Mouse (Mus musculus) retina, embryonic 14.5 days (tissue): ENCODE measurements at regions not wholly inside any gene's neighbourhood (a gene's known extent, or its start where the extent isn't known, plus 50 kb on each side); places are given as distances from the start of the nearest gene placed in this dataset.
"Not testable (repeated sequence)": the region's sequence is repeated elsewhere in the genome, so short reads cannot be mapped to it uniquely, and the experiment has no call there.

Experiments
- DNase-seq: peaks from one replicate; pipeline ENCODE4 v3.0.0-alpha.2; 2015; ENCODE audit warnings: low spot score

GRCm38 (mm10) chr2:162867516-162868029 lies 63.8 kb upstream of the Srsf6 start:
- DNase-seq: peak; percentile 12

- no peak for DNase-seq
These were observed 64.6 kb upstream of the Srsf6 start for GRCm38 (mm10) chr2:162866613-162867314.

- DNase-seq: no peak
These were observed 66.8 kb upstream of the Srsf6 start for GRCm38 (mm10) chr2:162864571-162864970.

GRCm38 (mm10) chr2:162854606-162855005 lies 76.7 kb upstream of the Srsf6 start:
- no peak for DNase-seq

GRCm38 (mm10) chr2:162853576-162853975 lies 77.8 kb upstream of the Srsf6 start:
- DNase-seq: no peak

- not testable (repeated sequence) for DNase-seq
These were observed 89.6 kb upstream of the Srsf6 start for GRCm38 (mm10) chr2:162841761-162842160.

- no peak for DNase-seq
These were observed 93.6 kb upstream of the Srsf6 start for GRCm38 (mm10) chr2:162837776-162838175.

GRCm38 (mm10) chr2:162833741-162834140 lies 97.6 kb upstream of the Srsf6 start:
- peak; percentile 75 for DNase-seq

- DNase-seq: no peak
These were observed 112.5 kb upstream of the Srsf6 start for GRCm38 (mm10) chr2:162818787-162819186.

GRCm38 (mm10) chr2:162814205-162814604 lies 117.1 kb upstream of the Srsf6 start:
- DNase-seq: peak; percentile 57

GRCm38 (mm10) chr2:162807747-162808146 lies 123.6 kb upstream of the Srsf6 start:
- DNase-seq: no peak

- no peak for DNase-seq
These were observed 134.8 kb upstream of the Srsf6 start for GRCm38 (mm10) chr2:162796528-162796927.

GRCm38 (mm10) chr2:162794285-162794684 lies 133.3 kb upstream of the Ptprt start:
- no peak for DNase-seq

- DNase-seq: no peak
These were observed 130.6 kb upstream of the Ptprt start for GRCm38 (mm10) chr2:162791374-162792098.

- DNase-seq: peak; percentile 3
These were observed 123.3 kb upstream of the Ptprt start for GRCm38 (mm10) chr2:162784176-162784813.

- DNase-seq: no peak
These were observed 120.7 kb upstream of the Ptprt start for GRCm38 (mm10) chr2:162781599-162781998.

GRCm38 (mm10) chr2:162776542-162776941 lies 115.6 kb upstream of the Ptprt start:
- DNase-seq: no peak

GRCm38 (mm10) chr2:162772520-162772919 lies 111.6 kb upstream of the Ptprt start:
- no peak for DNase-seq

GRCm38 (mm10) chr2:162769711-162770428 lies 108.9 kb upstream of the Ptprt start:
- no peak for DNase-seq

GRCm38 (mm10) chr2:162764059-162764458 lies 103.1 kb upstream of the Ptprt start:
- DNase-seq: no peak

- peak; percentile 55 for DNase-seq
These were observed 79.6 kb upstream of the Ptprt start for GRCm38 (mm10) chr2:162740523-162740922.

GRCm38 (mm10) chr2:162735761-162736160 lies 74.8 kb upstream of the Ptprt start:
- no peak for DNase-seq
